Mouse (Mus musculus) bone marrow, adult 2 months (tissue): Measurements from ENCODE around the gene Irs1. TPM values are rescaled to one million over a fixed set of nuclear protein-coding genes. Genes with fewer than 3 reads are reported as not detected.

Experiments
- H3K27ac ChIP-seq: fragments of 200-500 bp; 2 replicates; pipeline ENCODE4 v1.5.1; 2012; ENCODE audit warnings: low read depth, mild to moderate bottlenecking, control low read depth, inconsistent platforms, low read length; ENCODE audit not compliant: control insufficient read depth, poor library complexity, insufficient read depth
- H3K4me1 ChIP-seq: fragments of 200-500 bp; 2 replicates; pipeline ENCODE4 v1.6.1; 2011; ENCODE audit warnings: low read length; ENCODE audit not compliant: control insufficient read depth, insufficient read depth
- H3K4me3 ChIP-seq: fragments of 200-500 bp; replicated peaks from 2 replicates; pipeline ENCODE3; 2011; ENCODE audit warnings: mild to moderate bottlenecking, low read depth, low read length, control low read depth; ENCODE audit not compliant: control insufficient read depth
- CTCF ChIP-seq: fragments of 200-500 bp; IDR thresholded peaks from 2 replicates; pipeline ENCODE4 v1.5.1; 2011; ENCODE audit warnings: low read length, control low read depth; ENCODE audit not compliant: control insufficient read depth, insufficient read depth
- POLR2A ChIP-seq: fragments of 200-500 bp; IDR thresholded peaks from 2 replicates; pipeline ENCODE4 v1.6.1; 2011; ENCODE audit warnings: low read depth, mild to moderate bottlenecking, control low read depth, low read length, borderline replicate concordance; ENCODE audit not compliant: control insufficient read depth
- WGBS: fragments of 180-500 bp; shearing (Covaris S2); methylation state at CpG from one replicate; pipeline ENCODE4 v1.1.7; 2018; 5-methylcytosine and 5-hydroxymethylcytosine counted together
- polyA plus RNA-seq: library from polyadenylated mRNA; stranded (reverse); fragments of >200 nt; gene quantifications from 2 replicates; pipeline ENCODE4 v1.2.4, GENCODE M21; 2011; ENCODE audit warnings: low replicate concordance; ENCODE audit not compliant: missing spikeins, insufficient read depth, insufficient read length

The Irs1 gene
- polyA plus RNA-seq, 1 experiment = 1.9 TPM

- WGBS = 58% methylated on average over 3 of the region's 3 CpGs
These were observed 99.6 kb downstream of the Irs1 start for GRCm38 (mm10) chr1:82191579-82191978.

GRCm38 (mm10) chr1:82189516-82189915 lies 101.7 kb downstream of the Irs1 start:
- TF ChIP-seq CTCF (no peak), POLR2A (no peak)

More at GRCm38 (mm10) chr1:82191579-82191978, 99.6 kb downstream of the Irs1 start:
- Histone ChIP-seq H3K27ac (no peak overlapping the region), H3K4me3 (no peak overlapping the region), H3K4me1 (no peaks in the 10 kb centered on the region)
- TF ChIP-seq POLR2A = no peak
- TF ChIP-seq CTCF = no peak

GRCm38 (mm10) chr1:82188549-82189231 lies 102.5 kb downstream of the Irs1 start:
- no peak for TF ChIP-seq POLR2A
- no peak for TF ChIP-seq CTCF

More at GRCm38 (mm10) chr1:82189516-82189915, 101.7 kb downstream of the Irs1 start:
- whole genome bisulfite sequencing = 54% methylated on average over 3 of the region's 3 CpGs
- Histone ChIP-seq H3K4me1 (no peaks in the 10 kb centered on the region), H3K4me3 (no peak overlapping the region), H3K27ac (no peak overlapping the region)

GRCm38 (mm10) chr1:82183913-82184442 lies 107.2 kb downstream of the Irs1 start:
- H3K4me3 ChIP-seq = no peak overlapping the region
- no peak overlapping the region for H3K27ac ChIP-seq
- no peaks in the 10 kb centered on the region for H3K4me1 ChIP-seq
- TF ChIP-seq POLR2A (no peak), CTCF (no peak)
- WGBS = 69% methylated on average over 8 of the region's 8 CpGs

More at GRCm38 (mm10) chr1:82188549-82189231, 102.5 kb downstream of the Irs1 start:
- Histone ChIP-seq H3K4me3 (no peak overlapping the region), H3K27ac (no peak overlapping the region), H3K4me1 (no peaks in the 10 kb centered on the region)
- 83% methylated on average over 10 of the region's 10 CpGs for WGBS

Other genes with a start within 250 kb of the Irs1 start
- not detected in 2 replicates for gene Gm9747, start 58.3 kb downstream of the Irs1 start, polyA plus RNA-seq
- 2.7 and 4.6 TPM in 2 replicates for gene Rhbdd1, start 25.0 kb upstream of the Irs1 start, polyA plus RNA-seq